Mouse (Mus musculus) E14TG2a.4 (cell line): ENCODE measurements around the gene Cnga4.
"Not testable (repeated sequence)": the region's sequence is repeated elsewhere in the genome, so short reads cannot be mapped to it uniquely, and the experiment has no call there.

Experiments
- H3K27me3 ChIP-seq: 2 replicates; pipeline ENCODE4 v1.6.1; 2014; ENCODE audit warnings: low read length, control low read depth; ENCODE audit not compliant: insufficient read depth
- H3K36me3 ChIP-seq: 2 replicates; pipeline ENCODE4 v1.6.1; 2014; ENCODE audit warnings: low read length, control low read depth; ENCODE audit not compliant: insufficient read depth
- H3K4me1 ChIP-seq: replicated peaks from 2 replicates; pipeline ENCODE4 v1.6.1; 2014; ENCODE audit warnings: low read depth, low read length, control low read depth
- H3K4me3 ChIP-seq: replicated peaks from 2 replicates; pipeline ENCODE4 v1.5.1; 2014; ENCODE audit warnings: mild to moderate bottlenecking, low read length
- H3K9me3 ChIP-seq: 2 replicates; pipeline ENCODE4 v1.6.1; 2014; ENCODE audit warnings: low read length, control low read depth
- CTCF ChIP-seq: conservative IDR thresholded peaks from 2 replicates; pipeline ENCODE4 v1.5.1; 2014; ENCODE audit warnings: low read length
- NANOG ChIP-seq: IDR thresholded peaks from 2 replicates; pipeline ENCODE4 v1.6.1; 2014; ENCODE audit warnings: borderline replicate concordance, low read length, mixed read lengths
- POU5F1 ChIP-seq: IDR thresholded peaks from 2 replicates; pipeline ENCODE4 v1.6.1; 2014; ENCODE audit warnings: low read length, borderline replicate concordance

Cnga4 gene

GRCm38 (mm10) chr7:105425424-105426043, 21.2 kb downstream of the Cnga4 start, which contains the start of gene Cckbr:
Gene Cckbr (plus strand): TSS chr7:105425731.
- Histone ChIP-seq H3K27me3 (peaks cover 74% of the 10 kb centered on the region), H3K4me3 (peak within 1 kb of the TSS; percentile 77)

GRCm38 (mm10) chr7:105426051-105426450, 21.7 kb downstream of the Cnga4 start:
- Histone ChIP-seq H3K9me3 (no peaks in the 10 kb centered on the region), H3K4me3 (peak overlapping the region; percentile 77), H3K27me3 (peaks cover 78% of the 10 kb centered on the region), H3K36me3 (no peaks in the 10 kb centered on the region), H3K4me1 (peaks cover 11% of the 10 kb centered on the region)
- TF ChIP-seq CTCF (no peak), POU5F1 (no peak), NANOG (no peak)

More at GRCm38 (mm10) chr7:105425424-105426043, 21.2 kb downstream of the Cnga4 start, which contains the start of gene Cckbr:
- Histone ChIP-seq H3K9me3 (no peaks in the 10 kb centered on the region), H3K36me3 (no peaks in the 10 kb centered on the region), H3K4me1 (peaks cover 11% of the 10 kb centered on the region)
- TF ChIP-seq POU5F1 (no peak), CTCF (no peak), NANOG (no peak)

GRCm38 (mm10) chr7:105432058-105432457, 27.7 kb downstream of the Cnga4 start:
- peaks cover 15% of the 10 kb centered on the region for H3K4me1 ChIP-seq
- H3K9me3 ChIP-seq: no peaks in the 10 kb centered on the region
- H3K36me3 ChIP-seq: no peaks in the 10 kb centered on the region
- peaks cover 87% of the 10 kb centered on the region for H3K27me3 ChIP-seq
- no peak for TF ChIP-seq NANOG
- no peak for TF ChIP-seq POU5F1
- TF ChIP-seq CTCF: no peak
- H3K4me3 ChIP-seq: no peak overlapping the region

- no peak overlapping the region for H3K4me3 ChIP-seq
- H3K4me1 ChIP-seq: peaks cover 15% of the 10 kb centered on the region
- no peaks in the 10 kb centered on the region for H3K36me3 ChIP-seq
- no peak for TF ChIP-seq POU5F1
- TF ChIP-seq NANOG: no peak
- TF ChIP-seq CTCF: peak; percentile 33
- no peaks in the 10 kb centered on the region for H3K9me3 ChIP-seq
- peaks cover 82% of the 10 kb centered on the region for H3K27me3 ChIP-seq
Measured at GRCm38 (mm10) chr7:105433859-105434258, 29.5 kb downstream of the Cnga4 start.

GRCm38 (mm10) chr7:105434798-105435197, 30.4 kb downstream of the Cnga4 start:
- Histone ChIP-seq H3K9me3 (no peaks in the 10 kb centered on the region), H3K27me3 (peaks cover 78% of the 10 kb centered on the region), H3K4me3 (peak overlapping the region; percentile 60), H3K4me1 (peaks cover 15% of the 10 kb centered on the region), H3K36me3 (no peaks in the 10 kb centered on the region)
- TF ChIP-seq CTCF: no peak
- TF ChIP-seq NANOG: no peak
- no peak for TF ChIP-seq POU5F1

- H3K27me3 ChIP-seq: peaks cover 58% of the 10 kb centered on the region
- no peaks in the 10 kb centered on the region for H3K9me3 ChIP-seq
- H3K4me3 ChIP-seq: no peak overlapping the region
- no peaks in the 10 kb centered on the region for H3K36me3 ChIP-seq
- H3K4me1 ChIP-seq: peaks cover 15% of the 10 kb centered on the region
- TF ChIP-seq CTCF: no peak
- TF ChIP-seq POU5F1: no peak
- TF ChIP-seq NANOG: no peak
Measured at GRCm38 (mm10) chr7:105437979-105438772, 33.8 kb downstream of the Cnga4 start.

- TF ChIP-seq NANOG (no peak), POU5F1 (no peak), CTCF (no peak)
- Histone ChIP-seq H3K4me3 (no peak overlapping the region), H3K27me3 (peaks cover 26% of the 10 kb centered on the region), H3K9me3 (no peaks in the 10 kb centered on the region), H3K36me3 (no peaks in the 10 kb centered on the region), H3K4me1 (peaks cover 15% of the 10 kb centered on the region)
Measured at GRCm38 (mm10) chr7:105441426-105441825, 37.1 kb downstream of the Cnga4 start.

GRCm38 (mm10) chr7:105445076-105445475, 40.7 kb downstream of the Cnga4 start:
- no peak for TF ChIP-seq POU5F1
- TF ChIP-seq NANOG: no peak
- no peak for TF ChIP-seq CTCF
- Histone ChIP-seq H3K4me1 (peaks cover 24% of the 10 kb centered on the region), H3K4me3 (no peak overlapping the region), H3K36me3 (no peaks in the 10 kb centered on the region), H3K9me3 (no peaks in the 10 kb centered on the region), H3K27me3 (0 out of 2 replicates have a peak, but pooled peaks cover 6% of the 10 kb centered on the region)

GRCm38 (mm10) chr7:105453345-105453744, 49.0 kb downstream of the Cnga4 start:
- H3K27me3 ChIP-seq, H3K36me3 ChIP-seq, H3K4me3 ChIP-seq, H3K4me1 ChIP-seq, H3K9me3 ChIP-seq: not testable (repeated sequence)
